Mouse (Mus musculus): ENCODE data around the gene Klf12. TPM values are rescaled to one million over a fixed set of nuclear protein-coding genes. Genes with fewer than 3 reads are reported as not detected.

The Klf12 gene
- polyA plus RNA-seq (2016; fragmentation: Nextera tagmentation; extraction: Ambion mirVana), result 36.3 and 39.2 TPM in 2 replicates

DNA sequence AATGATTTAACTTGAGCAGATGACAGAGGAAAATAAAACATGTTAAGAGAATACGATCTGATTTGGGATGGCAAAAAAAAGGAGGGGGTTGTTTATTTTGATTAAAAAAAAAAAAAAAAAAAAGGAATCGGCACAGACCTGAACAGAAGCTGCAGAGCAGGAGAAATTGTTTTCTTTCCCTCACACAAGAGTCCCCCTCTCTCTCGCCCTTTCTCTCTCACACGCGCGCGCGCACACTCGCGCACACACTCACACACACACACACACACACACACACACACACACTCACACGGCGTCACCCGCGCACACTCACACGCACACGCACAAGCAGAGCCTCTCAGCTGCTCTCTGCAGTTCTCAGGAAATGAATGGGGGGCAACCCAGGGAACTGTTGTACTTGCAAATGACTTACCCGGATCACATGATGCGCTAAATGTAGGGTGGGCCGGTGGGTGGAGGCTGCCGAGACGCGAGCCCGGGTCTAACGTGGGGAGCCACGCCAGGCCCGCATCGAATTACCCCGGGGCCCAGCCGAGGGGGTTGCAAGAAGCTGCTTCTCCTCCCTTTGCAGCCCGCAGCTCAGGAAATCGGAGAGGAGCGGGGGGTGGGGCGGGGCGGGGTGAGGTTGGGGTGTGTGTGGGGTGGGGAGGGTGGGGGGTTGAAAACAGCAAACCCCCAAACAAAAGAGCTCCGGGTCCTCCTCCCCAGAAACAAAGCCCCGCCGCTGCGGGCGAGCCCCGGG lies at the start of gene Klf12:
Gene Klf12 (minus strand): TSS at position 561 of the 742 bp plus-strand sequence.
- Histone ChIP-seq H3K9ac (peak within 1 kb of the TSS; percentile 74), H3K4me2 (replicated peaks) (peak within 1 kb of the TSS; percentile 90), H3K27me3 (replicated peaks) (no peaks in the 10 kb centered on the region), H3K27ac (peak within 1 kb of the TSS; percentile 87), H3K9me3 (peaks cover 6% of the 10 kb centered on the region), H3K4me1 (peaks cover 11% of the 10 kb centered on the region; the same call in 1 of the 2 replicates), H3K36me3 (no peaks in the 10 kb centered on the region), H3K4me3 (peak within 1 kb of the TSS; percentile 54)
- under 1% methylated on average over 38 of the region's 40 CpGs for WGBS
- peak; percentile 89 for ATAC-seq (ENCODE audit: low FRiP score, low read depth)

DNA sequence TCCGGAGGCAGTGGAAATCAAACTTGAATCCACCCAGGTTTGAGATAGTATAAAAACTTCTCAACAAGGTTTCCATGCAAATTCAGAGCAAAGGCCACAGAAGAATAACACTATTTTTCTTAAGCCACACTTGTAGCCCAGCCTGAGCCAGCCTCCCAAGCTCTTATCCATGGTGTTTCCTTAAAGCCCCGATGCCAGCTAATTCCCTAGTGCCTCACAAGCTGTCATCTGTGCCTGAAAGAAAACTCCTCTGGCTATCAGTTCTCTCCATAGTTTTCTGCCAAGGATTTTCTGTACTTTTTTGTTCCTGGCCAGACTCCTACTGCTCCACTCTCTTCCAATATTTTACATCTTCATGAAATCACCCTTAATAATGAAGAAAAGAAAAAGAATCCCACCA lies 48.9 kb upstream of the Klf12 start:
- Histone ChIP-seq H3K36me3 (no peaks in the 10 kb centered on the region), H3K4me1 (no peaks in the 10 kb centered on the region), H3K4me3 (no peak overlapping the region), H3K9ac (no peak overlapping the region), H3K27me3 (replicated peaks) (no peaks in the 10 kb centered on the region), H3K4me2 (replicated peaks) (no peak overlapping the region), H3K9me3 (no peaks in the 10 kb centered on the region), H3K27ac (no peak overlapping the region)
- 80% methylated on average over 2 of the region's 2 CpGs for WGBS
- no peak for ATAC-seq (ENCODE audit: low FRiP score, low read depth)

DNA sequence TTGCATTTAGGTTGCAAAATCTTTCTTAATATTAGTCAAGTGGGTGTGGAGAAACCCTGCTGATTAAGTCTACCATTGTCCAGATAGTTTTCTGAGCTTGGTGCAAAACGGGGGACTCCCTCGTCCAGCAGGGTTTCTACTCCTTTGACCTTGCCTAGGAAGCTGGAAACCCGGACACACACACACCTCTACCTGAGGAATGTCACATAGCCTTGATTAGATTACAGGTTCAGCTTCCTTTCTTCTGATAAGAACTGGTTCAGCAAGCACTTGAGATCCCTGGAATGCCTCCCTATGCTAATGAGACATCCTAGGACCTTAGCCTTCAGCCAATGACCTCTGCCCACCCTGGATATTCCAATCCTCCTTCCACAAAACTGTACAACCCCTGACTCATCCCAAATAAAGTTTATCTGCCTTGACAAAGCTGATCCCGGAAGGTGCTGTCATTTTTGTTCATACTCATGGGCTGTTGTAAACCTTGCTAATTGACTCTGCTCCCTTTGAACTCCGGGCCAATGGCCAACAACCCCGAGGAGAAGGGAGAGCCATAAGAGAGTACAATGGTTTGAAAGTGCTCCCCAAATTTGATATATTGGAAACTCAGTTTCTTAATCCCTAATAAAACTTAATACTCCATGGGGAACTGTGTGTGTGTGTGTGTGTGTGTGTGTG lies 44.3 kb upstream of the Klf12 start:
- WGBS, result 72% methylated on average over 6 of the region's 6 CpGs
- Histone ChIP-seq H3K27ac (no peak overlapping the region), H3K36me3 (no peaks in the 10 kb centered on the region), H3K4me1 (no peaks in the 10 kb centered on the region), H3K27me3 (replicated peaks) (no peaks in the 10 kb centered on the region), H3K9me3 (no peaks in the 10 kb centered on the region), H3K4me2 (replicated peaks) (no peak overlapping the region), H3K4me3 (no peak overlapping the region), H3K9ac (no peak overlapping the region)
- ATAC-seq (ENCODE audit: low FRiP score, low read depth), result no peak

DNA sequence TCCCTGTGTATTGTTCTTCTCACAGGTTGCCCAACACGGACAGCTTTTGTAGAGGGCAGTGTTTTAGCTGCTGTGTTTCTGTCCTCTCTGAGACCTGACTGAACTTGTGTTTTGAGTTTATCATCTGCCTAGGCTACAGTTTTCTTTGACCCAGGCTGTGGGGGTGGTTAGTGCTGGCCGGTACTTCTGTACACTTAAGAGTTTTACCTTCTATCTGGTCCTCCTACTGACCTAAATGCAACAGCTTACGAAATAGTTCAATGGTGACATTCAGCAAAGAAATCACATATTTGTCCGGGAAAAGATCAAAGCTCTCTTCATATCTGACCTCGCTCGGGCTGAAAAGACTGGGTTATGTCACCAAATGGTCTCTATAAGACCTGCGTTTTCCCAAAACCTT lies 39.8 kb upstream of the Klf12 start:
- Histone ChIP-seq H3K9ac (no peak overlapping the region), H3K4me2 (replicated peaks) (no peak overlapping the region), H3K27ac (no peak overlapping the region), H3K4me3 (no peak overlapping the region), H3K36me3 (no peaks in the 10 kb centered on the region), H3K9me3 (peaks cover 9% of the 10 kb centered on the region; the same call in 1 of the 2 replicates), H3K27me3 (replicated peaks) (no peaks in the 10 kb centered on the region), H3K4me1 (no peaks in the 10 kb centered on the region)
- WGBS, result 89% methylated on average over 7 of the region's 7 CpGs
- no peak for ATAC-seq (ENCODE audit: low FRiP score, low read depth)

DNA sequence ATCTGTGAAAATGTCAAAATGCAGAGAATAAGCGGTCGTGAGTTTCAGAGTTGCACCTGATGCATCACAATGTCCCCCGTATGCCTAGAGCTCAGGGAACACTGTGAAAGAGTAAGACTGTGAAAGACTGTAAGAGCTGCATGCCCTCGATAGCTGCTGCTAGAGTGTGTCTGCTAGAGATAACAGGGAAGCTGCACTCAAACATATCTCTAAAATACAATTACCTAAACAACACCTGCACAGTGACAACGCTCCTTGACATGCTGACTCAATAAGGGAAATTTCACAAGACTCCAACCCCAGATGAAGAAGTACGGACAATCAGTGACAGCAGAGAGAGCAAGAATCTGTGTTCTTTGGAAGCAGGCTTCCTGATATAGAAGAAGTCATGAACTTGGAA lies 37.5 kb upstream of the Klf12 start:
- no peak for ATAC-seq (ENCODE audit: low FRiP score, low read depth)
- no peak overlapping the region for H3K4me3 ChIP-seq
- no peaks in the 10 kb centered on the region for H3K27me3 ChIP-seq (replicated peaks)
- H3K27ac ChIP-seq, result no peak overlapping the region
- H3K36me3 ChIP-seq, result no peaks in the 10 kb centered on the region
- no peak overlapping the region for H3K4me2 ChIP-seq (replicated peaks)
- 94% methylated on average over 6 of the region's 6 CpGs for WGBS
- peaks cover 9% of the 10 kb centered on the region; the same call in 1 of the 2 replicates for H3K9me3 ChIP-seq
- no peaks in the 10 kb centered on the region for H3K4me1 ChIP-seq
- H3K9ac ChIP-seq, result no peak overlapping the region

DNA sequence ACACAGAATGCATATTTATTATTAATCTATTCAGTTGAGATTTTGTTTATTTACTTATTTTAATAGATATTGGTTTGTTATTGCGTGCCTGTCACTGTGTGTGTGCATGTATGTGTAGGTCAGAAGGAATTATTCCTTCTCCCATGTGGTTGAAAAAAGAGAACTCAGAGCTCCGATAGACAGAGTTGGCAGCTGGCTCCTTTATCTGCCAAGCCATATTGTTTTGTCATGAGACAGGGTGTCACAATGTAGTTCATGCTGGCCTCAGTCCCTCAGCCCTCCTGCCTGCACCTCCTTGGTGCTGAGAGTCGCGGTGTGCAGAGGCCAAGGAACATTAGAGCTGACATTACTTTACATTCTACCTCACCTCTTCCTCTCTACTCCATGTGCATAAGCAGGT lies 32.3 kb upstream of the Klf12 start:
- 79% methylated on average over 4 of the region's 4 CpGs for WGBS
- no peaks in the 10 kb centered on the region for H3K9me3 ChIP-seq
- H3K27me3 ChIP-seq (replicated peaks), result no peaks in the 10 kb centered on the region
- no peak for ATAC-seq (ENCODE audit: low FRiP score, low read depth)
- no peak overlapping the region for H3K4me2 ChIP-seq (replicated peaks)
- H3K27ac ChIP-seq, result no peak overlapping the region
- no peak overlapping the region for H3K4me3 ChIP-seq
- H3K9ac ChIP-seq, result no peak overlapping the region
- H3K4me1 ChIP-seq, result no peaks in the 10 kb centered on the region
- H3K36me3 ChIP-seq, result no peaks in the 10 kb centered on the region

DNA sequence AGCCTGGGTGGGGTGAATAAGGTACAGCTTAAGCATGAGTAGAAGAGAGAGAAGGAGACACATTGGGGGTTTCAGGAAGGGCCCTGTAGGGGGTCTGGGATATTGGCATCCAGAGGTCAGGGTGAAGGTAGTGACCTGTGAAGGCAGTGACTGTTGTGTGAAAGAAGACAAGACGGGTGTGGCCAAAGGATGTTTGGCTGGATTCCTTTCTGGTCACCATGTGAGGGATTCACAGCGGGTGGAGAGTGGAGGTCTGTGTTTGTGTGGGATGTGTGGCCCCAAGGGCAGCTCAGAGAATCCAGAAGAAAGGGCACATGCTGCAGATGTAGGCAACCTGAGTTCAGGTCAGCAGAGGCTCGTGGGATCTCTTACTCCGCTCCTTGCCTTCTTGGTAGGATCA lies 29.6 kb upstream of the Klf12 start:
- ATAC-seq (ENCODE audit: low FRiP score, low read depth), result no peak
- Histone ChIP-seq H3K4me1 (no peaks in the 10 kb centered on the region), H3K36me3 (no peaks in the 10 kb centered on the region), H3K4me3 (no peak overlapping the region), H3K27me3 (replicated peaks) (no peaks in the 10 kb centered on the region), H3K9me3 (no peaks in the 10 kb centered on the region), H3K27ac (no peak overlapping the region), H3K9ac (no peak overlapping the region), H3K4me2 (replicated peaks) (no peak overlapping the region)
- WGBS, result 66% methylated on average over 4 of the region's 4 CpGs

DNA sequence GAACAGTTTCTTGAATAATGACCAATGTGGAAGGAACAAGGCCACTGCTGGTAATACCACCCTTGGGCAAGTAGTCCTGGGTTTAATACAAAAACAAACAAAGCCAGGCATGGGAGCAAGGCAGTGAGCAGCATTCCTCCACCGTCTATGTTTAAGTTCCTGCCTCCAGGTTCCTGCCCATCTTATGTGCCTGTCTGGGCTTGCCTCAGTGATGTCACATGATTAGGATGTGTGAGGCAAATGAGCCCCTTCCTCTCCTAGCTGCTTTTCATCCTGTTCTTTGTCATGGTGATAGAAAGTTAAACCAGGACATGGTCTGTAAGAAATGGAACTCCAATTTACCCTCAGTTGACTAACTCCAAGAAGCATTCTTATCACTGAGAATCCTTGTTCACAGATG lies 16.4 kb upstream of the Klf12 start:
- no peaks in the 10 kb centered on the region for H3K36me3 ChIP-seq
- H3K9me3 ChIP-seq, result no peaks in the 10 kb centered on the region
- H3K9ac ChIP-seq, result no peak overlapping the region
- no peaks in the 10 kb centered on the region for H3K4me1 ChIP-seq
- no peak overlapping the region for H3K4me2 ChIP-seq (replicated peaks)
- no peak overlapping the region for H3K27ac ChIP-seq
- H3K27me3 ChIP-seq (replicated peaks), result no peaks in the 10 kb centered on the region
- ATAC-seq (ENCODE audit: low FRiP score, low read depth), result no peak
- H3K4me3 ChIP-seq, result no peak overlapping the region
- WGBS, result 81% methylated on average over 1 of the region's 1 CpGs

DNA sequence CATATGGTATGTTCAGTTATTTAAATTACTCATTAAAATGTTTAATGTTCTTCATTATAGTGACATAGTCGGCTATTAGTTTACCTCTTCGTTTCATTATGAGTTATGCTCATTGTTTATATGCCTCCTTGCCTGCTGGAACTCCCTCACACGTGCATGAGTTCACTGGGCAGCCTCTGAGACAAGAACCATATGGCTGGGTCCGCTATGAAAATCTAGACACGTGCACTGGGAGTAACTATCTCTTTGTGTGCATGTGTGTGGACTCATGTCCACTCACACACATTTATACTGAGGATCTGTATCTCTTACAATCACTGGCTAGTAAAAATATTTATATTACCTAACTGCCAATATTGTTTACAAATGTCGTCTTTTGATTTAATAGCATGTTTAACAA lies 14.4 kb upstream of the Klf12 start:
- WGBS, result 76% methylated on average over 6 of the region's 6 CpGs
- ATAC-seq (ENCODE audit: low FRiP score, low read depth), result no peak

DNA sequence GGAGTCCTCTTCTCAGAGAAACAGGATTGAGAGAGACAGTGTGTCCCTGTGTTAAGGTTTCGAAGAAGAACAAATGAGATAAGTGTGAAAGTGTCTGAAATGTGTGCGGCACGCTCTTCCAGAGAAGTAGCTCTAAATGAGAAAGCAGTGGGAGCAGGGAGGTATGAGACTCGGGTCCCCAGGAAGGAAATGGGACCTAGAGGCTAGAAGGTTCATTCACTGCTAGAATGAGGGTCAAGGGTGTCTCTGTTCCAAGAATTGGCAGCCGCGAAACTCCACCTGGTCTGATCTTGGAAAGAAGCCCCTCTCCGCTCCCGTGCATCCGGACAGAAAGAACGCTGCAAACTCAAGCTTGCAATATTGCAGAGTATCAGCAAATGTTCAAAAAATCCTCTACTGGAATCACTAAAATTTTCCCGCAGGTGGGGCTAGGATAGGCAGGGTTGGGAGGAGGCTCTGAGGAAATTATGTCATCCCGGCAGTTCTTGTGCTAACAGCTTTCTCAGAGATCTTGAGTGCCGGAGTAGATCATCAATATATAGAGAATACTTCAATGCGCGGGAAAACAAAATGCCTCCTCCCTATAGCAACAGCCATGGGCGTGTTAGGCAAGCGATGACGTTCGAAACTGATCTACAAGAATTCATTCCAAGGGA lies 2.2 kb upstream of the Klf12 start:
- H3K9ac ChIP-seq, result peak overlapping the region; percentile 74
- ATAC-seq (ENCODE audit: low FRiP score, low read depth), result no peak
- 6% methylated on average over 19 of the region's 19 CpGs for WGBS
- no peaks in the 10 kb centered on the region for H3K27me3 ChIP-seq (replicated peaks)
- H3K4me3 ChIP-seq, result peak overlapping the region; percentile 54
- no peaks in the 10 kb centered on the region for H3K9me3 ChIP-seq
- no peaks in the 10 kb centered on the region for H3K36me3 ChIP-seq
- peak overlapping the region; percentile 90 for H3K4me2 ChIP-seq (replicated peaks)
- H3K4me1 ChIP-seq, result peaks cover 11% of the 10 kb centered on the region; the same call in 1 of the 2 replicates
- no peak overlapping the region for H3K27ac ChIP-seq

More for the DNA sequence above, 14.4 kb upstream of the Klf12 start:
- no peak overlapping the region for H3K9ac ChIP-seq
- no peaks in the 10 kb centered on the region for H3K4me1 ChIP-seq
- no peaks in the 10 kb centered on the region for H3K27me3 ChIP-seq (replicated peaks)
- H3K9me3 ChIP-seq, result no peaks in the 10 kb centered on the region
- H3K36me3 ChIP-seq, result no peaks in the 10 kb centered on the region
- H3K4me2 ChIP-seq (replicated peaks), result no peak overlapping the region
- no peak overlapping the region for H3K27ac ChIP-seq
- H3K4me3 ChIP-seq, result no peak overlapping the region

DNA sequence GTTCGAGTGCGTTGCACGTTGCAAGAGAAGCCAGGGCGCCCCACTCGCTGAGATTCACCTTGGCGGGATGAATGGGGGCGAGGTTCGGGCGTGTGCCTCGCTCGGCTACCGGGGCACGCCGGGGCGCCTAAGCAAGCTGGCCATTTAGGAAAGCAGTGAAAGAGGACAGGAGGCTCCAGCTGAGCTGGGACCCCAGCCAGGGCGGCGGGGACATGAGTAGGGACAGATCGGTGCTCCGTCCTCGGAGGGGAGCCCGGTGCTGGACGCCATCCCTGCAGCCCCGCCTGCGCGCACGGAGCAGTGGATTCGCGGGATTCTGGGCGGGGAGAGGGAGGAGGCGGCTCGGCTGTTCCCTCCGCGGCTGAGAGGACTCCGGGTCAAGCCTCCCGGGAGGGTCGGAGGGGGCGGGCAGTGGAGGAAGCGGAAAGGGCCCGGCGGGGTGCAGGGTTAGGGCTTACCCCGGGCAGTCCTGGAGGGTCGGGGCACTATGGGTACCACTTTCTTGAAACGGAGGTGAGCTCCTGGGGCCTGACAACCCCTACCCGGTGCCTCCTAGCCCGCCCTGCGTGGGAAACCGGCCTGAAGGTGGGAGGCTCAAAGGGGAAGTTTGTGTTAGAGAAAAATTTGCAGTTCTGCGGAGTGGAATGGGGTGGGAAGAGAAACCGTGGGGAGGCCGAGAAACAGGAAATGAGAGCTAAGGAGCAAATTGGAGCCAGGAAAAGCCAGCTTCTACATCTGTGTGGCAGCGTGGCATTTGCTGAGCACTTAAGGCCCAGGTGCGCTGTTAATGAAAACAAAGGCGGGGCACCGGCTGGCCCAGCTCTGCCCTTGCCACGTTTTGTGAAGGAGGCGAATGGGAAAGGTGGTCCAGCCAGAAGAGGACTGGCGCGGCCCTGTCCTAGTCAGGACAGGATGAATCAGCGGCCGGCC lies 1.4 kb upstream of the Klf12 start:
- Histone ChIP-seq H3K9ac (peak overlapping the region; percentile 74), H3K36me3 (no peaks in the 10 kb centered on the region), H3K4me3 (peak overlapping the region; percentile 54), H3K9me3 (no peaks in the 10 kb centered on the region), H3K4me2 (replicated peaks) (peak overlapping the region; percentile 90), H3K27ac (peak overlapping the region; percentile 87), H3K4me1 (peaks cover 11% of the 10 kb centered on the region; the same call in 1 of the 2 replicates), H3K27me3 (replicated peaks) (no peaks in the 10 kb centered on the region)
- under 1% methylated on average over 60 of the region's 60 CpGs for WGBS
- ATAC-seq (ENCODE audit: low FRiP score, low read depth), result peak; percentile 43
